Mouse (Mus musculus) cerebellum, postnatal 4 days (tissue): ENCODE data around the gene Pla2g2c.
A peak's percentile ranks its signal among the peaks of the same experiment; 100 is the strongest.

Source experiments
- DNase-seq, 2 experiments: peaks; one replicate each; pipeline ENCODE4 v3.0.0; 2022; ENCODE audit warnings: low spot score in 2 of 2, mixed read lengths in 1 of 2

The Pla2g2c gene

GRCm38 (mm10) chr4:138748369-138749072, 23.9 kb downstream of the Pla2g2c start:
- DNase-seq, result peak; percentile 35 to 52

GRCm38 (mm10) chr4:138752603-138753002, 28.0 kb downstream of the Pla2g2c start:
- no peak for DNase-seq

- no peak for DNase-seq
Measured at GRCm38 (mm10) chr4:138753608-138754007, 29.0 kb downstream of the Pla2g2c start.

- DNase-seq, result no peak
Measured at GRCm38 (mm10) chr4:138754432-138754831, 29.8 kb downstream of the Pla2g2c start.

- DNase-seq, result no peak
Measured at GRCm38 (mm10) chr4:138755439-138755838, 30.8 kb downstream of the Pla2g2c start.

- no peak for DNase-seq
Measured at GRCm38 (mm10) chr4:138755983-138756382, 31.4 kb downstream of the Pla2g2c start.

- DNase-seq, result no peak
Measured at GRCm38 (mm10) chr4:138757416-138757815, 32.8 kb downstream of the Pla2g2c start, which contains the start of gene Pla2g2f. Gene Pla2g2f, minus strand, starts transcription at chr4:138757626.

GRCm38 (mm10) chr4:138762266-138762665, 37.7 kb downstream of the Pla2g2c start:
- DNase-seq, result no peak

- DNase-seq, result no peak
Measured at GRCm38 (mm10) chr4:138771970-138772369, 47.4 kb downstream of the Pla2g2c start.

GRCm38 (mm10) chr4:138772386-138772785, 47.8 kb downstream of the Pla2g2c start:
- DNase-seq, result no peak

GRCm38 (mm10) chr4:138775435-138775834, 50.8 kb downstream of the Pla2g2c start, which contains the start of gene Pla2g2d:
Gene Pla2g2d, plus strand, starts transcription at chr4:138775735.
- DNase-seq, result no peak

- no peak for DNase-seq
Measured at GRCm38 (mm10) chr4:138777417-138778407, 53.1 kb downstream of the Pla2g2c start.

GRCm38 (mm10) chr4:138780300-138780699, 55.7 kb downstream of the Pla2g2c start:
- DNase-seq, result no peak

- DNase-seq, result no peak
Measured at GRCm38 (mm10) chr4:138782098-138782497, 57.5 kb downstream of the Pla2g2c start.

- no peak for DNase-seq
Measured at GRCm38 (mm10) chr4:138785721-138786120, 61.1 kb downstream of the Pla2g2c start.

- no peak for DNase-seq
Measured at GRCm38 (mm10) chr4:138786141-138786540, 61.5 kb downstream of the Pla2g2c start.

- no peak for DNase-seq
Measured at GRCm38 (mm10) chr4:138788381-138788780, 63.8 kb downstream of the Pla2g2c start.

- no peak for DNase-seq
Measured at GRCm38 (mm10) chr4:138791452-138791851, 66.9 kb downstream of the Pla2g2c start.

GRCm38 (mm10) chr4:138792599-138792998, 68.0 kb downstream of the Pla2g2c start:
- no peak for DNase-seq

GRCm38 (mm10) chr4:138793276-138793675, 68.7 kb downstream of the Pla2g2c start:
- peak; percentile 38 to 42 for DNase-seq

GRCm38 (mm10) chr4:138794344-138794743, 69.8 kb downstream of the Pla2g2c start:
- no peak for DNase-seq
